Mouse (Mus musculus) kidney, postnatal 0 days (tissue): ENCODE data around the gene Lrp5. TPM values are rescaled to one million over a fixed set of nuclear protein-coding genes. Genes with fewer than 3 reads are reported as not detected.

Source experiments
- ATAC-seq: fragments of 200-750 bp; cut with Nextera tagmentation; replicated peaks from 2 replicates; pipeline ENCODE4 v1.8.0; 2017; ENCODE audit warnings: low read depth, moderate number of reproducible peaks, moderate TSS enrichment, moderate library complexity; ENCODE audit not compliant: low FRiP score
- DNase-seq: peaks from one replicate; pipeline ENCODE4 v3.0.0-alpha.2; 2016; ENCODE audit warnings: low spot score
- H3K27ac ChIP-seq: fragments of 300-500 bp; sonication (generic); 2 replicates; pipeline ENCODE4 v1.5.1; 2014; ENCODE audit warnings: mild to moderate bottlenecking
- H3K27me3 ChIP-seq: fragments of 300-500 bp; sonication (generic); 2 replicates; pipeline ENCODE4 v1.6.1; 2014; ENCODE audit warnings: low read length, mixed read lengths; ENCODE audit not compliant: insufficient read depth
- H3K36me3 ChIP-seq: fragments of 300-500 bp; sonication (generic); 2 replicates; pipeline ENCODE4 v1.6.1; 2014; ENCODE audit warnings: low read length, mixed read lengths; ENCODE audit not compliant: insufficient read depth
- H3K4me1 ChIP-seq: fragments of 300-500 bp; sonication (generic); replicated peaks from 2 replicates; pipeline ENCODE4 v1.6.1; 2014; ENCODE audit warnings: antibody characterized with exemption, low read length, mixed read lengths; ENCODE audit not compliant: insufficient read depth
- H3K4me2 ChIP-seq: fragments of 300-500 bp; sonication (generic); 2 replicates; pipeline ENCODE4 v1.6.1; 2014; ENCODE audit warnings: mild to moderate bottlenecking, low read length, moderate library complexity, mixed read lengths
- H3K4me3 ChIP-seq: fragments of 300-500 bp; sonication (generic); replicated peaks from 2 replicates; pipeline ENCODE4 v1.5.1; 2014; ENCODE audit warnings: low read depth, low read length
- H3K9ac ChIP-seq: fragments of 300-500 bp; sonication (generic); 2 replicates; pipeline ENCODE4 v1.6.1; 2014; ENCODE audit warnings: low read depth, low read length
- H3K9me3 ChIP-seq: fragments of 300-500 bp; sonication (generic); replicated peaks from 2 replicates; pipeline ENCODE4 v1.6.1; 2016; ENCODE audit warnings: low read length, inconsistent platforms, mixed read lengths
- CTCF ChIP-seq: IDR thresholded peaks from 2 replicates; pipeline ENCODE4 v1.5.1; 2016; ENCODE audit warnings: antibody characterized with exemption, low read depth, mild to moderate bottlenecking, moderate library complexity
- WGBS: fragments of 180-500 bp; shearing (Covaris S2); extraction: QIAGEN DNeasy Blood & Tissue Kit; methylation state at CpG from one replicate; pipeline ENCODE4 v1.1.7; 2014; 5-methylcytosine and 5-hydroxymethylcytosine counted together
- polyA plus RNA-seq: library from polyadenylated mRNA; unstranded; fragments of >200 nt; fragmentation: Nextera tagmentation; extraction: Ambion mirVana; gene quantifications from 2 replicates; pipeline ENCODE4 v1.2.1, GENCODE M21; 2015

Lrp5 gene
- polyA plus RNA-seq, 1 experiment from 2014 or later: 3.5 TPM

DNA sequence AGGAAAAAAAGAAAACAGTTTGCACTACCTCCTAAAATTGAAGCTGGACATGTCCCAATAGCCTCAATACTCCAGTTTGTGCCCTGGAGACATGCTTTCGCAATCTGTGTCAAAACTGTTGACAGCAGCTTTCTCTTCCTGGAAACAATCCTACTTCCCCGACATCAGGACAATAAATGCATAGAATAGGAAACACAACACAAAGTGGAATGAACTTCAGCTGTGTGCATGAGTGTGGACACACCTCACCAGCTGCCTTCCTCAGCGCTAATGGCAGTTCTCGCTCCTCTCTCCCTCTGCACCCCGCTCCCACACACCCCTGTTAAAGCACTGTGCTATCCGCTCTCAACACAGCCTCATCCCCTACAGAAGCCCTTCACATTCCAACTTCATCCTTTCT, 123.6 kb downstream of the Lrp5 start:
- Histone ChIP-seq H3K36me3 (no peaks in the 10 kb centered on the region), H3K4me2 (no peak overlapping the region), H3K4me1 (peaks cover 4% of the 10 kb centered on the region; the same call in 1 of the 2 replicates), H3K9ac (no peak overlapping the region), H3K27ac (no peak overlapping the region), H3K9me3 (no peaks in the 10 kb centered on the region), H3K27me3 (no peaks in the 10 kb centered on the region), H3K4me3 (no peak overlapping the region)
- DNase-seq: no peak
- TF ChIP-seq CTCF: no peak
- ATAC-seq: no peak
- 84% methylated on average over 6 of the region's 6 CpGs for WGBS

DNA sequence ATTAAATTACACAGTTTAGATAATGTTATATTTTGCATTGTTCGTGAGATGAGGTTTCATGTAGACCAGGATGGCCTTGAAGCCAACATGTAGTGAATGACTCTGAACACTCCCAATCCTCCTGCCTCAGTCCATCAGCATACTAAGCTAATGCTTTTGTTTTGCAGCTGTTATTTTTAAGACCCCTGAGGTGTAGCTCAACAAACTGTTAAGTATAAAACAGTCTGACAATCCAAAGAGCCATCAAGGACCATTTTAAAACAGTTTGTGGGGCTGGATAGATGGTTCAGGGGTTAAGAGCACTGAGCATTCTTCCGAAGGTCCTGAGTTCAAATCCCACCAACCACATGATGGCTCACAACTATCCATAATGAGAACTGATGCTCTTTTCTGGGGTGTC, 124.1 kb downstream of the Lrp5 start:
- Histone ChIP-seq H3K4me2 (no peak overlapping the region), H3K27me3 (no peaks in the 10 kb centered on the region), H3K4me3 (no peak overlapping the region), H3K9ac (no peak overlapping the region), H3K4me1 (peaks cover 4% of the 10 kb centered on the region; the same call in 1 of the 2 replicates), H3K36me3 (no peaks in the 10 kb centered on the region), H3K9me3 (no peaks in the 10 kb centered on the region), H3K27ac (no peak overlapping the region)
- ATAC-seq (no peak), DNase-seq (no peak)
- 88% methylated on average over 2 of the region's 2 CpGs for WGBS
- no peak for TF ChIP-seq CTCF

DNA sequence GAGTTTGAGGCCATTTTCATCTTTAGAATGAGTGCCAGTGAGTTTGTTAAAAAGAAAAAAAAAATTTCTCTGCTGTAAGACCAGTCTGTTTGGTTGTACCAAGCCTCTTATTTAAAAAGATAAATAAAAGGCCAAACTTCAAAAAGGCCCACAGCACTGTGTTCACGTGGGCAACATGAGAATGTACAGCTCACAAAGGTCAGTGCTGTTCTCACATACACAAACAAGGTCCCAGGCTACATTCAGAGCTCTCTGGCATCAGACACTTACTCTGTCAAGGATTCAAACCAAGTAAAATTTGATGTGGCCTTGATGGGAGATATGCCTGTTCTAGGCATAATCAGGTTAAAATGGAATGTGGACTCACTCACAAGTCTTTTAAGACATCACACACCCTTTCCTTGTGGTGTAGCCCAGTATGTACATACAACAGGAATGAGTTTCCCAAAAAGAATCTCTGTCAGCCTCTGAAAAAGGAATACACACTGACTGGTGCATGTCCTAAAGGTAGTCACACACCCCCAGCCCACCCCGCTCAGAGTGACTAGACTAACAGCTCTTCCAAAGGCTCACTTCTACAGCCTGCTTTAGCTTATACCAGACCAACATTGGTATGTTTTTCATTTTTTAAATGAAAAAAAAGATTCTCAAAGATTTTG, 130.1 kb downstream of the Lrp5 start:
- 77% methylated on average over 2 of the region's 2 CpGs for WGBS
- Histone ChIP-seq H3K4me2 (no peak overlapping the region), H3K4me1 (no peaks in the 10 kb centered on the region), H3K4me3 (no peak overlapping the region), H3K27me3 (no peaks in the 10 kb centered on the region), H3K36me3 (no peaks in the 10 kb centered on the region), H3K9me3 (no peaks in the 10 kb centered on the region), H3K9ac (no peak overlapping the region), H3K27ac (no peak overlapping the region)
- DNase-seq (no peak), ATAC-seq (no peak)
- TF ChIP-seq CTCF: no peak

DNA sequence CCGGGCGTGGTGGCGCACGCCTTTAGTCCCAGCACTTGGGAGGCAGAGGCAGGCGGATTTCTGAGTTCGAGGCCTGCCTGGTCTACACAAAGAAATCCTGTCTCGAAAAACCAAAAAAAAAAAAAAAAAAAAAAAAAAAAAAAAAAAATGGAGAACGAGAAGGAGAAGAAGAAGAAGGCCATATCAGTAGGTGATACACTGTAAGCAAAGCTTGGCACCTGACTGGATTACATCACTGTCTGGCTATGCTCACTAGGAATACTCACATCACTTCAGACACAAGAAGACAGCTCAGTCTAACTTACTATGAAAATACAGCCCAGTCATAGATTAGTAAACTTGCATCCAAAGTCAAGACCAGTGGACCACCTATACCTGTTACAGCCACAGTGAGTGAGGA, 131.6 kb downstream of the Lrp5 start:
- H3K9ac ChIP-seq: no peak overlapping the region
- H3K36me3 ChIP-seq: no peaks in the 10 kb centered on the region
- H3K4me3 ChIP-seq: no peak overlapping the region
- H3K27ac ChIP-seq: no peak overlapping the region
- no peak for TF ChIP-seq CTCF
- 94% methylated on average over 8 of the region's 8 CpGs for WGBS
- H3K27me3 ChIP-seq: no peaks in the 10 kb centered on the region
- no peak overlapping the region for H3K4me2 ChIP-seq
- no peak for ATAC-seq
- DNase-seq: no peak
- H3K9me3 ChIP-seq: no peaks in the 10 kb centered on the region
- no peaks in the 10 kb centered on the region for H3K4me1 ChIP-seq

DNA sequence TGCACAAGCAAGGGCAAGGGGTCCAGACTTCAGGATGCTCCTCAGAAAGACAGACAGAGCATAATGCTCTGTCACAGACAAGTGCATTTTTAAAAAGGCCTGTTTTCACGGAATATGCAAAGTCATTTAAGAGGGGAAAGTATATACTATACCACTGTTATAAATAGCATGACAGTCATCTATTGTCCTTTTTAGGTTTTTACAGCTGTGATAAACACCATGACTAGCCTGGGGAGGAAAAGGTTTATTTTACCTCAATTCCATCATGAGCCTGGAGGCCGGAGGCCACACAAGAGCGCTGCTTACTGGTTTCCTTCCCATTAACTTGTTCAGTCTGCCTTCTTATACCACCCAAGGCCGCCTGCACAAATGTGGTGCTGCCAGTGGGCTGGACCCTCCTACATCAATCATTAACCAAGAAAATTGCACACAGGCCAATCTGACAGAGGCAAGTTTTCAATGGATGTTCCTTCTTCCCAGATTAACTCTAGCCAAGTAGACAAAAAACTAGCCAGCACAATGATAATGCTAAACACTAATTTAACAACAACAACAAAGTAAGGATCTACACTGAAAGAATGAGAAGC, 134.7 kb downstream of the Lrp5 start:
- no peak for TF ChIP-seq CTCF
- Histone ChIP-seq H3K9me3 (no peaks in the 10 kb centered on the region), H3K27ac (peak overlapping the region; percentile 31; the same call in 1 of the 2 replicates), H3K27me3 (no peaks in the 10 kb centered on the region), H3K36me3 (no peaks in the 10 kb centered on the region), H3K9ac (no peak overlapping the region), H3K4me3 (no peak overlapping the region), H3K4me1 (no peaks in the 10 kb centered on the region), H3K4me2 (no peak overlapping the region)
- ATAC-seq (peak; percentile 59; the same call in 1 of the 2 replicates), DNase-seq (peak; percentile 28)
- WGBS: 40% methylated on average over 4 of the region's 4 CpGs

DNA sequence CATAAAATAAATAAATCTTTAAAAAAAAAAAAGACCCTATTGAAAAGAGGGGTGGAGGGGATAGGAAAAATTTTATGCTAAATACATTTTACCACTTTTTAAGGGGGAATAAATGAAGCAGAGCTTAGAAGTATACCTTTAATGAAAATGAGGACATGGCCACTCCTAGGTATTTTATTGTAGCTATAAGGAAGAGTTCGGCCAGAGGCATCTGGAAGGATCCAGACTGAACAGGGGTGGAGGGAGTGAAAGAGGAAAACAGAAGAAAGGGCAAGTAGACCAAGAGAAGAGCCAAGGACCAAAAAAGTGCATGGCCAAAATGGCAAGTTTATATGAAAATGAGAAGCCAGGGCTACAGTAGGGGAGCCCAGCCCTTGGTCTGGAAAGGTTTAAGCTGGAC, 136.3 kb downstream of the Lrp5 start:
- TF ChIP-seq CTCF: no peak
- WGBS: 94% methylated on average over 1 of the region's 1 CpGs
- Histone ChIP-seq H3K4me2 (no peak overlapping the region), H3K4me3 (no peak overlapping the region), H3K9ac (no peak overlapping the region), H3K36me3 (no peaks in the 10 kb centered on the region), H3K27ac (no peak overlapping the region), H3K4me1 (no peaks in the 10 kb centered on the region), H3K9me3 (no peaks in the 10 kb centered on the region), H3K27me3 (no peaks in the 10 kb centered on the region)
- no peak for ATAC-seq
- DNase-seq: no peak
